Mouse (Mus musculus): ENCODE results near the gene Fbxo28. TPM values are rescaled to one million over a fixed set of nuclear protein-coding genes. Genes with fewer than 3 reads are reported as not detected.

The Fbxo28 gene
- polyA plus RNA-seq, 1 experiment from 2014 or later: 33.0 TPM

- H3K4me2 ChIP-seq (ENCODE audit: low read depth): no peak overlapping the region
Observed at GRCm38 (mm10) chr1:182333766-182334437, 7.5 kb downstream of the Fbxo28 start.

GRCm38 (mm10) chr1:182332090-182333034 is 9.1 kb downstream of the Fbxo28 start:
- DNase-seq (ENCODE audit: low spot score) (no peak), ATAC-seq (ENCODE audit: insufficient read depth, low FRiP score, low TSS enrichment) (no peak)
- no peak overlapping the region for H3K4me3 ChIP-seq (ENCODE audit: low read depth, low read length)
- no peak overlapping the region for H3K9ac ChIP-seq (ENCODE audit: low read length)
- H3K27me3 ChIP-seq (ENCODE audit: control insufficient read depth, insufficient read depth, low read length): no peaks in the 10 kb centered on the region
- H3K4me1 ChIP-seq (ENCODE audit: control insufficient read depth, insufficient read depth, low read length): no peaks in the 10 kb centered on the region; the same call in 1 of the 2 replicates
- WGBS: 95% methylated on average over 5 of the region's 5 CpGs
- no peak overlapping the region for H3K4me2 ChIP-seq (ENCODE audit: low read depth)
- H3K27ac ChIP-seq (ENCODE audit: low read depth, low read length): peak overlapping the region; percentile 29; the same call in 1 of the 2 replicates
- no peaks in the 10 kb centered on the region for H3K9me3 ChIP-seq (ENCODE audit: control insufficient read depth, low read length)
- peaks cover 3% of the 10 kb centered on the region; the same call in 1 of the 2 replicates for H3K36me3 ChIP-seq (ENCODE audit: control insufficient read depth, insufficient read depth, low read length)

More at GRCm38 (mm10) chr1:182333766-182334437, 7.5 kb downstream of the Fbxo28 start:
- H3K27me3 ChIP-seq (ENCODE audit: control insufficient read depth, insufficient read depth, low read length): no peaks in the 10 kb centered on the region
- WGBS: 92% methylated on average over 7 of the region's 7 CpGs
- ATAC-seq (ENCODE audit: insufficient read depth, low FRiP score, low TSS enrichment): no peak
- no peaks in the 10 kb centered on the region for H3K36me3 ChIP-seq (ENCODE audit: control insufficient read depth, insufficient read depth, low read length)
- H3K9me3 ChIP-seq (ENCODE audit: control insufficient read depth, low read length): no peaks in the 10 kb centered on the region
- H3K27ac ChIP-seq (ENCODE audit: low read depth, low read length): no peak overlapping the region
- H3K4me3 ChIP-seq (ENCODE audit: low read depth, low read length): no peak overlapping the region
- H3K4me1 ChIP-seq (ENCODE audit: control insufficient read depth, insufficient read depth, low read length): no peaks in the 10 kb centered on the region; the same call in 1 of the 2 replicates
- no peak for DNase-seq (ENCODE audit: low spot score)
- no peak overlapping the region for H3K9ac ChIP-seq (ENCODE audit: low read length)

- ATAC-seq (ENCODE audit: insufficient read depth, low FRiP score, low TSS enrichment): no peak
- Histone ChIP-seq H3K4me1 (ENCODE audit: control insufficient read depth, insufficient read depth, low read length) (no peaks in the 10 kb centered on the region), H3K27ac (ENCODE audit: low read depth, low read length) (no peak overlapping the region), H3K4me3 (ENCODE audit: low read depth, low read length) (no peak overlapping the region), H3K9ac (ENCODE audit: low read length) (no peak overlapping the region), H3K9me3 (ENCODE audit: control insufficient read depth, low read length) (no peaks in the 10 kb centered on the region), H3K36me3 (ENCODE audit: control insufficient read depth, insufficient read depth, low read length) (peaks cover 24% of the 10 kb centered on the region), H3K27me3 (ENCODE audit: control insufficient read depth, insufficient read depth, low read length) (no peaks in the 10 kb centered on the region), H3K4me2 (ENCODE audit: low read depth) (no peak overlapping the region)
- WGBS: 95% methylated on average over 1 of the region's 1 CpGs
- DNase-seq (ENCODE audit: low spot score): no peak
Observed at GRCm38 (mm10) chr1:182325919-182326318, 15.5 kb downstream of the Fbxo28 start.

DNA sequence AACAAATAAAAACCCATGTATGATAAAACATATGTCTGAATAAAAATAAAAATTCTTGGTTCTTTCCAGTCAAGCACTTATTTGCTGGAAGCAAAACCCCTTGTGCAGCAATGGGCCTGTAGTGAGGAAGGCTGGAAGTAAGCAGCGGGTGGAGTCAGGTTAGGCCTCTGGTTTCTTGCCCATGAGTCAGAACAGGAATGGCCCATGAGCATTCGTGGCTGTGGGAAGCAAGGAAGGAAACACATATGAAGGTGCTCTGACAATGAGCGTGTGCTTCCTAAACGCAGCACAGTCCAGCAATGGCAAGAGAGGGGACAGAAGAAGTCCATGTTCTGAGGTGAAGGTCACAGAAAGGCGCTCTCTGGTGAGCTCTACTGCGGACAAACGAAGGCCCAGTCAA is 16.9 kb downstream of the Fbxo28 start:
- Histone ChIP-seq H3K36me3 (ENCODE audit: control insufficient read depth, insufficient read depth, low read length) (peaks cover 24% of the 10 kb centered on the region), H3K4me3 (ENCODE audit: low read depth, low read length) (no peak overlapping the region), H3K4me2 (ENCODE audit: low read depth) (no peak overlapping the region), H3K9ac (ENCODE audit: low read length) (no peak overlapping the region), H3K27ac (ENCODE audit: low read depth, low read length) (no peak overlapping the region), H3K4me1 (ENCODE audit: control insufficient read depth, insufficient read depth, low read length) (no peaks in the 10 kb centered on the region), H3K9me3 (ENCODE audit: control insufficient read depth, low read length) (no peaks in the 10 kb centered on the region), H3K27me3 (ENCODE audit: control insufficient read depth, insufficient read depth, low read length) (no peaks in the 10 kb centered on the region)
- WGBS: 92% methylated on average over 7 of the region's 7 CpGs
- DNase-seq (ENCODE audit: low spot score) (no peak), ATAC-seq (ENCODE audit: insufficient read depth, low FRiP score, low TSS enrichment) (no peak)

DNA sequence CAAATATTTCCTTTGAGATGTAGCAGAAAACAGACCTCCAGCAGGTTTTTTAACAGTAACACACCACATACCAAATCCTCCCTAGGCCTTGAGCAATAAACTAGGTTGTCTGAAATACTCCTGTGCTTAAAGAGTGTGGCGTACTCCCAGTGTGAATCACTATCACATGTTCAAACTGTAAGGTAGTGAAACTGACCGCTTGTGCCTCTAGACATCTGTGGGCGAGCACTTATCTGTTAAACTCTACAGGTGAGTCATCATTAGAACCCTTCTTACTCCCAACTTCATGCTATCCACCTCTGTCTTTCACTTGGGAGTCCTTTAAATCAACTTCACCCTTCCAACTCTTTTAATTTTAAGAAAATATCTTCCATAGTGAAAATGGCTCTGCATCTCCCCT is 18.3 kb downstream of the Fbxo28 start:
- DNase-seq (ENCODE audit: low spot score): no peak
- Histone ChIP-seq H3K4me3 (ENCODE audit: low read depth, low read length) (no peak overlapping the region), H3K4me2 (ENCODE audit: low read depth) (no peak overlapping the region), H3K36me3 (ENCODE audit: control insufficient read depth, insufficient read depth, low read length) (peaks cover 26% of the 10 kb centered on the region), H3K9me3 (ENCODE audit: control insufficient read depth, low read length) (no peaks in the 10 kb centered on the region), H3K9ac (ENCODE audit: low read length) (no peak overlapping the region), H3K27ac (ENCODE audit: low read depth, low read length) (no peak overlapping the region), H3K4me1 (ENCODE audit: control insufficient read depth, insufficient read depth, low read length) (no peaks in the 10 kb centered on the region), H3K27me3 (ENCODE audit: control insufficient read depth, insufficient read depth, low read length) (no peaks in the 10 kb centered on the region)
- ATAC-seq (ENCODE audit: insufficient read depth, low FRiP score, low TSS enrichment): no peak
- WGBS: 96% methylated on average over 3 of the region's 3 CpGs

DNA sequence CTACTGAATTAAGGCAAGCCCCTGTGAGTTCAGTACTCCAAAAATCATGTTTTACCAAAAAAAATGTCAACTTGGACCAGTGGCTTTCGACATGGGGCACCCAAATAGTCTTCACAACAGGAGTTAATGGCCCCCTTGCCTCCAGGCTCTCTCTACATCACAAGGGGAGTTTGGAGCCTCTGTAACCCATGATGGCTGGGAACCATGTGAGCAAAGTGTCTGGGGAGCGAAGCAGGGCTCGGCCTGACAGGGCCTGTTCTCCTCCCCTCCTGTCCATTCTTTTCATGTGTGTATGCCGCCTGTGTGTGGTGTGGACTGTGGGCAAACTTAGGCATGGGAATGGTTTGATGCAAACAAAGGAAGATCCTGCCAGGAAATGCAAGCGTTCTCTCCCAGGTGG is 27.2 kb downstream of the Fbxo28 start:
- Histone ChIP-seq H3K4me3 (ENCODE audit: low read depth, low read length) (no peak overlapping the region), H3K4me2 (ENCODE audit: low read depth) (no peak overlapping the region), H3K27me3 (ENCODE audit: control insufficient read depth, insufficient read depth, low read length) (no peaks in the 10 kb centered on the region), H3K36me3 (ENCODE audit: control insufficient read depth, insufficient read depth, low read length) (peaks cover 17% of the 10 kb centered on the region), H3K27ac (ENCODE audit: low read depth, low read length) (no peak overlapping the region), H3K4me1 (ENCODE audit: control insufficient read depth, insufficient read depth, low read length) (no peaks in the 10 kb centered on the region), H3K9ac (ENCODE audit: low read length) (no peak overlapping the region), H3K9me3 (ENCODE audit: control insufficient read depth, low read length) (no peaks in the 10 kb centered on the region)
- 92% methylated on average over 5 of the region's 5 CpGs for WGBS
- DNase-seq (ENCODE audit: low spot score) (no peak), ATAC-seq (ENCODE audit: insufficient read depth, low FRiP score, low TSS enrichment) (no peak)

GRCm38 (mm10) chr1:182313181-182313580 is 28.2 kb downstream of the Fbxo28 start:
- Histone ChIP-seq H3K4me2 (ENCODE audit: low read depth) (no peak overlapping the region), H3K36me3 (ENCODE audit: control insufficient read depth, insufficient read depth, low read length) (peaks cover 16% of the 10 kb centered on the region), H3K27ac (ENCODE audit: low read depth, low read length) (no peak overlapping the region), H3K9me3 (ENCODE audit: control insufficient read depth, low read length) (no peaks in the 10 kb centered on the region), H3K27me3 (ENCODE audit: control insufficient read depth, insufficient read depth, low read length) (no peaks in the 10 kb centered on the region), H3K4me3 (ENCODE audit: low read depth, low read length) (no peak overlapping the region), H3K4me1 (ENCODE audit: control insufficient read depth, insufficient read depth, low read length) (no peaks in the 10 kb centered on the region), H3K9ac (ENCODE audit: low read length) (no peak overlapping the region)
- DNase-seq (ENCODE audit: low spot score) (no peak), ATAC-seq (ENCODE audit: insufficient read depth, low FRiP score, low TSS enrichment) (no peak)
- WGBS: 96% methylated on average over 8 of the region's 8 CpGs

- H3K9me3 ChIP-seq (ENCODE audit: control insufficient read depth, low read length): no peaks in the 10 kb centered on the region
- 97% methylated on average over 5 of the region's 5 CpGs for WGBS
- H3K27me3 ChIP-seq (ENCODE audit: control insufficient read depth, insufficient read depth, low read length): no peaks in the 10 kb centered on the region
- no peak overlapping the region for H3K9ac ChIP-seq (ENCODE audit: low read length)
- ATAC-seq (ENCODE audit: insufficient read depth, low FRiP score, low TSS enrichment): no peak
- H3K4me2 ChIP-seq (ENCODE audit: low read depth): no peak overlapping the region
- H3K27ac ChIP-seq (ENCODE audit: low read depth, low read length): no peak overlapping the region
- DNase-seq (ENCODE audit: low spot score): no peak
- H3K36me3 ChIP-seq (ENCODE audit: control insufficient read depth, insufficient read depth, low read length): peaks cover 4% of the 10 kb centered on the region
- no peaks in the 10 kb centered on the region for H3K4me1 ChIP-seq (ENCODE audit: control insufficient read depth, insufficient read depth, low read length)
- no peak overlapping the region for H3K4me3 ChIP-seq (ENCODE audit: low read depth, low read length)
Observed at GRCm38 (mm10) chr1:182311376-182311775, 30.1 kb downstream of the Fbxo28 start.

Data from neural tube, embryonic 11.5 days (tissue).